Mouse (Mus musculus) embryonic facial prominence, embryonic 14.5 days (tissue): ENCODE measurements around the gene Kyat1. TPM values are rescaled to one million over a fixed set of nuclear protein-coding genes. Genes with fewer than 3 reads are reported as not detected.

Experiments
- ATAC-seq: fragments of 200-750 bp; cut with Nextera tagmentation; 2 replicates; pipeline ENCODE4 v1.8.0; 2017; ENCODE audit warnings: low read depth, moderate number of reproducible peaks, moderate TSS enrichment
- DNase-seq: peaks from one replicate; pipeline ENCODE4 v3.0.0-alpha.2; 2015; ENCODE audit warnings: low spot score
- H3K27ac ChIP-seq: fragments of 300-500 bp; sonication (generic); replicated peaks from 2 replicates; pipeline ENCODE4 v1.5.1; 2014; ENCODE audit warnings: low read depth, mild to moderate bottlenecking, low read length, moderate library complexity
- H3K27me3 ChIP-seq: fragments of 300-500 bp; sonication (generic); replicated peaks from 2 replicates; pipeline ENCODE4 v1.6.1; 2014; ENCODE audit warnings: low read length; ENCODE audit not compliant: control insufficient read depth, insufficient read depth
- H3K36me3 ChIP-seq: fragments of 300-500 bp; sonication (generic); 2 replicates; pipeline ENCODE4 v1.6.1; 2014; ENCODE audit warnings: low read length, mixed read lengths; ENCODE audit not compliant: control insufficient read depth, insufficient read depth
- H3K4me1 ChIP-seq: fragments of 300-500 bp; sonication (generic); 2 replicates; pipeline ENCODE4 v1.6.1; 2014; ENCODE audit warnings: antibody characterized with exemption, low read length; ENCODE audit not compliant: control insufficient read depth, insufficient read depth
- H3K4me2 ChIP-seq: fragments of 300-500 bp; sonication (generic); 2 replicates; pipeline ENCODE4 v1.6.1; 2014; ENCODE audit warnings: low read depth, mild to moderate bottlenecking, low read length, moderate library complexity, mixed read lengths
- H3K4me3 ChIP-seq: fragments of 300-500 bp; sonication (generic); 2 replicates; pipeline ENCODE4 v1.5.1; 2014; ENCODE audit warnings: low read depth, mild to moderate bottlenecking, low read length
- H3K9ac ChIP-seq: fragments of 300-500 bp; sonication (generic); 2 replicates; pipeline ENCODE4 v1.6.1; 2014; ENCODE audit warnings: low read depth, mild to moderate bottlenecking, low read length, moderate library complexity, mixed read lengths
- H3K9me3 ChIP-seq: fragments of 300-500 bp; sonication (generic); 2 replicates; pipeline ENCODE4 v1.6.1; 2016; ENCODE audit warnings: low read length; ENCODE audit not compliant: control insufficient read depth
- WGBS: fragments of 180-500 bp; shearing (Covaris S2); extraction: QIAGEN DNeasy Blood & Tissue Kit; methylation state at CpG from one replicate; pipeline ENCODE4 v1.1.7; 2014; 5-methylcytosine and 5-hydroxymethylcytosine counted together
- polyA plus RNA-seq: library from polyadenylated mRNA; unstranded; fragments of >200 nt; fragmentation: Nextera tagmentation; extraction: Ambion mirVana; gene quantifications from 2 replicates; pipeline ENCODE4 v1.2.1, GENCODE M21; 2014

The Kyat1 gene
- polyA plus RNA-seq, 1 experiment from 2014 or later = 8.2 TPM

- H3K9ac ChIP-seq = 0 out of 2 replicates have a peak overlapping the region, but pooled peaks have one; percentile 20
- WGBS = 50% methylated on average over 7 of the region's 7 CpGs
- H3K36me3 ChIP-seq = peaks cover 73% of the 10 kb centered on the region
- no peak overlapping the region for H3K4me3 ChIP-seq
- H3K4me1 ChIP-seq = no peaks in the 10 kb centered on the region
- no peaks in the 10 kb centered on the region for H3K9me3 ChIP-seq
- H3K4me2 ChIP-seq = no peak overlapping the region
- DNase-seq = no peak
- no peak for ATAC-seq
- no peak overlapping the region for H3K27ac ChIP-seq
- no peaks in the 10 kb centered on the region for H3K27me3 ChIP-seq
Observed at GRCm38 (mm10) chr2:30244595-30245178, 39.0 kb upstream of the Kyat1 start.

GRCm38 (mm10) chr2:30243391-30243790, 37.7 kb upstream of the Kyat1 start:
- ATAC-seq = no peak
- H3K9me3 ChIP-seq = no peaks in the 10 kb centered on the region
- no peak overlapping the region for H3K9ac ChIP-seq
- H3K27ac ChIP-seq = no peak overlapping the region
- H3K4me3 ChIP-seq = no peak overlapping the region
- H3K27me3 ChIP-seq = no peaks in the 10 kb centered on the region
- H3K36me3 ChIP-seq = peaks cover 62% of the 10 kb centered on the region
- DNase-seq = no peak
- H3K4me2 ChIP-seq = no peak overlapping the region
- WGBS = 94% methylated on average over 4 of the region's 4 CpGs
- H3K4me1 ChIP-seq = peaks cover 10% of the 10 kb centered on the region

GRCm38 (mm10) chr2:30242509-30242908, 36.9 kb upstream of the Kyat1 start:
- WGBS = 43% methylated on average over 4 of the region's 4 CpGs
- no peak overlapping the region for H3K27ac ChIP-seq

GRCm38 (mm10) chr2:30240267-30240666, 34.6 kb upstream of the Kyat1 start, which contains the start of gene Gm28035:
TSS of gene Gm28035 (plus strand) at chr2:30240567.
- 82% methylated on average over 2 of the region's 2 CpGs for WGBS
- no peak for DNase-seq
- ATAC-seq = no peak
- H3K27ac ChIP-seq = no peak within 1 kb of the TSS
- peak within 1 kb of the TSS; percentile 15; the same call in 1 of the 2 replicates for H3K9ac ChIP-seq
- H3K4me3 ChIP-seq = no peak within 1 kb of the TSS
- H3K4me2 ChIP-seq = no peak within 1 kb of the TSS
- peaks cover 16% of the 10 kb centered on the region for H3K4me1 ChIP-seq
- H3K9me3 ChIP-seq = no peaks in the 10 kb centered on the region
- H3K36me3 ChIP-seq = peaks cover 50% of the 10 kb centered on the region
- no peaks in the 10 kb centered on the region for H3K27me3 ChIP-seq

More at GRCm38 (mm10) chr2:30242509-30242908, 36.9 kb upstream of the Kyat1 start:
- no peaks in the 10 kb centered on the region for H3K27me3 ChIP-seq
- no peak overlapping the region for H3K9ac ChIP-seq
- no peak overlapping the region for H3K4me3 ChIP-seq
- H3K36me3 ChIP-seq = peaks cover 55% of the 10 kb centered on the region
- peaks cover 10% of the 10 kb centered on the region for H3K4me1 ChIP-seq
- ATAC-seq (no peak), DNase-seq (peak; percentile 80)
- no peaks in the 10 kb centered on the region for H3K9me3 ChIP-seq
- no peak overlapping the region for H3K4me2 ChIP-seq

- WGBS = 91% methylated on average over 4 of the region's 4 CpGs
- Histone ChIP-seq H3K4me2 (no peak overlapping the region), H3K9me3 (no peaks in the 10 kb centered on the region), H3K27me3 (no peaks in the 10 kb centered on the region), H3K4me1 (peaks cover 16% of the 10 kb centered on the region), H3K27ac (no peak overlapping the region), H3K36me3 (peaks cover 50% of the 10 kb centered on the region), H3K4me3 (no peak overlapping the region), H3K9ac (0 out of 2 replicates have a peak overlapping the region, but pooled peaks have one; percentile 15)
- ATAC-seq = no peak
- no peak for DNase-seq
Observed at GRCm38 (mm10) chr2:30239777-30240176, 34.1 kb upstream of the Kyat1 start.

GRCm38 (mm10) chr2:30238906-30239465, 33.3 kb upstream of the Kyat1 start:
- DNase-seq (no peak), ATAC-seq (no peak)
- Histone ChIP-seq H3K4me2 (peak overlapping the region; percentile 86), H3K9ac (peak overlapping the region; percentile 92), H3K27me3 (no peaks in the 10 kb centered on the region), H3K4me3 (peak overlapping the region; percentile 86), H3K4me1 (peaks cover 16% of the 10 kb centered on the region), H3K27ac (no peak overlapping the region), H3K36me3 (peaks cover 45% of the 10 kb centered on the region), H3K9me3 (no peaks in the 10 kb centered on the region)
- 58% methylated on average over 3 of the region's 3 CpGs for WGBS

- ATAC-seq = peak; percentile 89
- peaks cover 34% of the 10 kb centered on the region for H3K36me3 ChIP-seq
- peaks cover 16% of the 10 kb centered on the region for H3K4me1 ChIP-seq
- peak; percentile 68 for DNase-seq
- 0% methylated on average over 14 of the region's 42 CpGs for WGBS
- peak overlapping the region; percentile 90 for H3K27ac ChIP-seq
- H3K9me3 ChIP-seq = no peaks in the 10 kb centered on the region
- peak overlapping the region; percentile 86 for H3K4me2 ChIP-seq
- no peaks in the 10 kb centered on the region for H3K27me3 ChIP-seq
- H3K9ac ChIP-seq = peak overlapping the region; percentile 92
- H3K4me3 ChIP-seq = peak overlapping the region; percentile 86
Observed at GRCm38 (mm10) chr2:30237881-30238280, 32.2 kb upstream of the Kyat1 start.

GRCm38 (mm10) chr2:30237199-30237880, 31.7 kb upstream of the Kyat1 start, which contains the start of gene Lrrc8a:
TSS of gene Lrrc8a (plus strand) at chr2:30237715.
- Histone ChIP-seq H3K4me2 (peak within 1 kb of the TSS; percentile 86), H3K4me1 (peaks cover 16% of the 10 kb centered on the region), H3K27ac (peak within 1 kb of the TSS; percentile 90), H3K4me3 (peak within 1 kb of the TSS; percentile 86), H3K27me3 (no peaks in the 10 kb centered on the region), H3K36me3 (peaks cover 29% of the 10 kb centered on the region), H3K9ac (peak within 1 kb of the TSS; percentile 92), H3K9me3 (no peaks in the 10 kb centered on the region)
- under 1% methylated on average over 43 of the region's 67 CpGs for WGBS
- DNase-seq = peak; percentile 99
- ATAC-seq = peak; percentile 97
